Mouse (Mus musculus): ENCODE measurements around the gene Gcfc2. TPM values are rescaled to one million over a fixed set of nuclear protein-coding genes. Genes with fewer than 3 reads are reported as not detected.

The Gcfc2 gene
- total and polyA plus RNA-seq, 3 experiments: 9.8 to 15.1 TPM; not detected in 1

- H3K79me2 ChIP-seq (ENCODE audit: control insufficient read depth, insufficient read depth, low read length, poor library complexity): no peaks in the 10 kb centered on the region
- no peak for DNase-seq (ENCODE audit: low read depth, low spot score)
- TF ChIP-seq E2F4 (IDR thresholded peaks at IDR 0.05; ENCODE audit: borderline replicate concordance, low read depth, low read length) (no peak), MXI1 (IDR thresholded peaks at IDR 0.05; ENCODE audit: low read depth, low read length) (no peak), MAFK (IDR thresholded peaks at IDR 0.05; ENCODE audit: borderline replicate concordance, low read depth, low read length) (no peak), NELFE (IDR thresholded peaks at IDR 0.05; ENCODE audit: low read depth, low read length) (no peak), USF2 (IDR thresholded peaks at IDR 0.05; ENCODE audit: borderline replicate concordance in 1 of 2, insufficient read depth in 1 of 2, low read depth in 1 of 2, low read length in 2 of 2) (no peak)
- no peaks in the 10 kb centered on the region for H3K36me3 ChIP-seq (ENCODE audit: control insufficient read depth in 1 of 2, insufficient read depth in 2 of 2, low read length in 2 of 2)
- no peaks in the 10 kb centered on the region for H3K9me3 ChIP-seq (replicated peaks; ENCODE audit: insufficient read depth, low read length)
- H3K27ac ChIP-seq (ENCODE audit: control insufficient read depth, low read depth, low read length): no peak overlapping the region
- no peaks in the 10 kb centered on the region for H3K27me3 ChIP-seq (ENCODE audit: control insufficient read depth in 1 of 2, insufficient read depth in 2 of 2, low read length in 2 of 2)
- no peaks in the 10 kb centered on the region for H3K4me1 ChIP-seq (ENCODE audit: control insufficient read depth in 1 of 2, insufficient read depth in 2 of 2, low read length in 2 of 2)
- H3K9ac ChIP-seq (ENCODE audit: control insufficient read depth, low read depth, low read length, poor library complexity, severe bottlenecking): no peak overlapping the region
- no peak overlapping the region for H3K4me3 ChIP-seq (ENCODE audit: control insufficient read depth in 1 of 2, insufficient read depth in 1 of 2, low read depth in 2 of 2, low read length in 2 of 2)
Observed at GRCm38 (mm10) chr6:81912177-81912576, 11.3 kb upstream of the Gcfc2 start.

DNA sequence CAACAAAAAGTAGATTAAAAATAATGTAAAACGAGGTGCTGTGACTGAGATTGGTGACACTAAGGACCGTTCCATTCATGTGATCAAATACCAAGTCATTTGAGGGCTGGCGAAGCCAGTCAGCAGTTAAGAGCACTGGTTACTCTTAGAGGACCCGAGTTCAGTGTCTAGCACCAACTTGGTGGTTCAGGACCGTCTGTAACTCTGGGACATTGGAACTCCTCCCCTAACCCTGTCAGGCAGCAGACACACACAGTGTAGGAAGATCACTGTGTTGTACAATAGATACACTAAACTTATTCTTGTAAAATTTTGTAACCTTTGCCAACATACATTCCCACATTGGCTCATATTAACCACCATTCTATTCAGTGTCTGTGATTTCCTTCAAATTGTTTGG is 835 bp downstream of the Gcfc2 start:
- H3K27ac ChIP-seq (ENCODE audit: control insufficient read depth, low read depth, low read length): no peak overlapping the region
- peak overlapping the region; percentile 93 for H3K9ac ChIP-seq (ENCODE audit: control insufficient read depth, low read depth, low read length, poor library complexity, severe bottlenecking)
- no peaks in the 10 kb centered on the region; a peak in 1 of 4 replicates for H3K27me3 ChIP-seq (ENCODE audit: control insufficient read depth in 1 of 2, insufficient read depth in 2 of 2, low read length in 2 of 2)
- DNase-seq (ENCODE audit: low read depth, low spot score): peak; percentile 50
- TF ChIP-seq NRF1 (IDR thresholded peaks at IDR 0.05; ENCODE audit: insufficient read depth, low read depth, low read length, poor library complexity, severe bottlenecking): no peak
- TF ChIP-seq MAX (IDR thresholded peaks at IDR 0.05; ENCODE audit: low read length): no peak; the same call in 1 of the 2 replicates
- H3K79me2 ChIP-seq (ENCODE audit: control insufficient read depth, insufficient read depth, low read length, poor library complexity): peaks cover 10% of the 10 kb centered on the region
- H3K9me3 ChIP-seq (replicated peaks; ENCODE audit: insufficient read depth, low read length): no peaks in the 10 kb centered on the region
- H3K4me3 ChIP-seq (ENCODE audit: control insufficient read depth in 1 of 2, insufficient read depth in 1 of 2, low read depth in 2 of 2, low read length in 2 of 2): peak overlapping the region; percentile 58 to 89
- H3K36me3 ChIP-seq (ENCODE audit: control insufficient read depth in 1 of 2, insufficient read depth in 2 of 2, low read length in 2 of 2): peaks cover 4 to 8% of the 10 kb centered on the region in 2 experiments; a peak in 3 of 4 replicates
- peaks cover 0 to 4% of the 10 kb centered on the region in 2 experiments; a peak in 2 of 4 replicates for H3K4me1 ChIP-seq (ENCODE audit: control insufficient read depth in 1 of 2, insufficient read depth in 2 of 2, low read length in 2 of 2)

DNA sequence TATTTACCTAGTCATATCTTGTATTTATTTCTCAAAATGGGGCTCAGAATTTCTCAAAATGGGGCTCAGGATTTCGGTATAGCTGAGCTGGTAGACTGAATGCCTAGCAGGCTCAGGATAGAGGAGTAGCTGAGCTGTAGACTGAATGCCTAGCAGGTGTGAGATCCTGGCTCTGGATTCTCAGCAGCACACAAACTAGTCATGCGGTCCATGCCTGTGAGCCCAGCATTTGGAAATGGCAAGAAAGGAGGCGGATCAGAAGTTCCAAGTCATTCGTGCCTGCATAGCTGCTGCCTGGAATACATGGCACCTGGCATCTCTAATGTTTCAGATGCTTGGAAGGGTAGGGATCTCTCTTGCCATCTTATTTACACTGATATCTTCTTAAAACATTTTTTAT is 5.9 kb downstream of the Gcfc2 start:
- H3K27me3 ChIP-seq (ENCODE audit: control insufficient read depth in 1 of 2, insufficient read depth in 2 of 2, low read length in 2 of 2): no peaks in the 10 kb centered on the region
- H3K9me3 ChIP-seq (replicated peaks; ENCODE audit: insufficient read depth, low read length): no peaks in the 10 kb centered on the region
- H3K4me3 ChIP-seq (ENCODE audit: control insufficient read depth in 1 of 2, insufficient read depth in 1 of 2, low read depth in 2 of 2, low read length in 2 of 2): no peak overlapping the region
- no peaks in the 10 kb centered on the region; a peak in 1 of 4 replicates for H3K4me1 ChIP-seq (ENCODE audit: control insufficient read depth in 1 of 2, insufficient read depth in 2 of 2, low read length in 2 of 2)
- peaks cover under 1% of the 10 kb centered on the region; the same call in 1 of the 2 replicates for H3K79me2 ChIP-seq (ENCODE audit: control insufficient read depth, insufficient read depth, low read length, poor library complexity)
- H3K27ac ChIP-seq (ENCODE audit: control insufficient read depth, low read depth, low read length): no peak overlapping the region
- TF ChIP-seq KAT2A (conservative IDR thresholded peaks at IDR 0.05; ENCODE audit: low read depth, low read length): no peak
- no peak for TF ChIP-seq MXI1 (IDR thresholded peaks at IDR 0.05; ENCODE audit: low read depth, low read length)
- TF ChIP-seq ELF1 (IDR thresholded peaks at IDR 0.05; ENCODE audit: low read depth, low read length): no peak
- no peak for TF ChIP-seq JUND (IDR thresholded peaks at IDR 0.05; ENCODE audit: low read depth, low read length)
- no peak for DNase-seq (ENCODE audit: low read depth, low spot score)
- peaks cover 6 to 19% of the 10 kb centered on the region in 2 experiments for H3K36me3 ChIP-seq (ENCODE audit: control insufficient read depth in 1 of 2, insufficient read depth in 2 of 2, low read length in 2 of 2)
- no peak overlapping the region for H3K9ac ChIP-seq (ENCODE audit: control insufficient read depth, low read depth, low read length, poor library complexity, severe bottlenecking)

Data from MEL (cell line).